Mouse (Mus musculus): ENCODE results near the gene Kcnh2. TPM values are rescaled to one million over a fixed set of nuclear protein-coding genes. Genes with fewer than 3 reads are reported as not detected.

Kcnh2 gene
- polyA plus RNA-seq, 1 experiment from 2014 or later, result 6.5 TPM

DNA sequence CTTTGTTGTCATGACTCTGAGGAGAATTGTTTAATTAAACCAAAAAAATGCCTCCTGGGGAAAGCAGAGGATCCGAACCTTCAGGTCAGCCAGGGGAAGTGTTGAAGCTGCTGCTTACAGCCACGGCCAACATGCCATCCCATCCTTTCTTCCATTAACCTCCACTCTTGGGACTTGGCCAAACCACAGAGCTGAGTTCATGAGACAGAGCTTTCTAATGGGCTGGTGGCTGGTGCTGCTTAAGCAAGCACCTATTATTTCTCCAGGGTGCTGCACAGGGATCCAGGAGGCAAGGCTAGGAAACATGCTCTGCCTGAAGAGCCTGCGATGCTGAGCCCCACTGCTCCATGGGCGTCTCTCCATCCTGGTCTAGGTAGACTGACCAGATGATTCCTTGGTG, 19.0 kb downstream of the Kcnh2 start:
- H3K27ac ChIP-seq (ENCODE audit: low read length), result no peak overlapping the region
- H3K36me3 ChIP-seq (ENCODE audit: control insufficient read depth, insufficient read depth, low read length), result no peaks in the 10 kb centered on the region
- no peaks in the 10 kb centered on the region for H3K27me3 ChIP-seq (ENCODE audit: control insufficient read depth, insufficient read depth, low read length)
- no peak overlapping the region for H3K4me2 ChIP-seq (ENCODE audit: low read depth, low read length)
- 81% methylated on average over 4 of the region's 4 CpGs for WGBS
- no peak overlapping the region for H3K9ac ChIP-seq (ENCODE audit: low read length)
- H3K4me3 ChIP-seq (replicated peaks; ENCODE audit: low read length), result no peak overlapping the region
- H3K9me3 ChIP-seq (replicated peaks; ENCODE audit: control insufficient read depth, low read length), result no peaks in the 10 kb centered on the region
- ATAC-seq (ENCODE audit: insufficient read depth, low FRiP score), result no peak
- H3K4me1 ChIP-seq (ENCODE audit: control insufficient read depth, insufficient read depth, low read length), result peaks cover 43% of the 10 kb centered on the region

DNA sequence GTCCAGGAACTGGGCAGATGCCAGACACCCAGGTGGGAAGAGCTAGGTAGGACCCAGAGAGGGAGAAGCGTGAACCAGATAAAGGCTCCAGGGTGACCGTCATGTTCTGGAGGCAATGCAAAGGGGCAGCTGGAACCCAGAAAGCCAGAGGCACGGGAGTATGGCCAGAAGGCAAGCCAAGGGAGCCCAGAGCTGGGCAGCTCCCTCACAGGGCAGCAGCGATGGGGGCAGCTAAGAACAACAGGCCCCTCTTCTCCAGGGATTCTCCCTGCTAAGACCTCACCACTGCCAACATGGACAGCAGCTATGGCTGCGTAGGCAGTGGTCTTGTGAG, 21.5 kb downstream of the Kcnh2 start:
- Histone ChIP-seq H3K27me3 (ENCODE audit: control insufficient read depth, insufficient read depth, low read length) (no peaks in the 10 kb centered on the region; the same call in 1 of the 2 replicates), H3K36me3 (ENCODE audit: control insufficient read depth, insufficient read depth, low read length) (no peaks in the 10 kb centered on the region), H3K4me1 (ENCODE audit: control insufficient read depth, insufficient read depth, low read length) (peaks cover 32% of the 10 kb centered on the region), H3K4me2 (ENCODE audit: low read depth, low read length) (peak overlapping the region; percentile 64), H3K9me3 (replicated peaks; ENCODE audit: control insufficient read depth, low read length) (no peaks in the 10 kb centered on the region), H3K9ac (ENCODE audit: low read length) (peak overlapping the region; percentile 64; the same call in 1 of the 2 replicates), H3K27ac (ENCODE audit: low read length) (peak overlapping the region; percentile 83), H3K4me3 (replicated peaks; ENCODE audit: low read length) (no peak overlapping the region)
- no peak for ATAC-seq (ENCODE audit: insufficient read depth, low FRiP score)
- 42% methylated on average over 5 of the region's 5 CpGs for WGBS

DNA sequence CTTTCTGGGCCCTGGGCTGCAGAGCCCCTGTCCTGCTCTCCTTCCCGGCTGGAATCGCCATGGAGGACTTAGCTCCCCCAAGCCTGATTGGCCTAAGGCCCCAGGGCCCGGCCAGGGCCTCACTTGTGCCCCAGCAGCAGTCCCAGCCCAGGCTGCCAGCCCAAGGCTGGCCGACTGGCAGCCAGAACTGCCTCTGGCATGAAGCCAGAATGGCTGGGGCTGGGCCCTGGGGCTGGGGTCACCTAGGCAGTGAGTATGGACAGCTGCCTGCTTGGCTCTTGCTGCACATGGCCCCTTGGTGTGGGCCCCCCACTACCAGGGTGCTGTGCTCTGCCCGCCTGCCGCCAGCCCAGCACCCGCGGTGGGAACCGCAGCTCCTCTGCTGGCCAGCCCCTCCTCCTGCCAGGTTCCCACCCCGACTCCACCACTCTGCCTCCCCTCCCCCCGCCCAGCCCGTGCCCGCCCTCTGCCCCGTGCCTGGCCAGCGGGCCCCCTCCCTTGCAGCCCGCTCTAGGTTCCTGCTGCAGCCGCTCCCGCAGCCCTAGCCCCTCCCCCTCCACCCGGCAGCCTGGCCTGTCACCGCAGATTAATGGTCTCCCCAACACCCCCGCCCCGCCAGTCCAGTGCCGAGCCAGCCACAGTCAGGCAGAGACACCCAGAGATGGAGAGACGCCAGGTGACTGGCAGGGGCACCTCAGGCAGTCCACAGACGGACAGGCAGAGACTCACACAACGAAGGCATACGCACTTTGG, 22.0 kb downstream of the Kcnh2 start:
- H3K9ac ChIP-seq (ENCODE audit: low read length), result peak overlapping the region; percentile 64
- peak overlapping the region; percentile 64 for H3K4me2 ChIP-seq (ENCODE audit: low read depth, low read length)
- peak; percentile 88 for ATAC-seq (ENCODE audit: insufficient read depth, low FRiP score)
- H3K4me1 ChIP-seq (ENCODE audit: control insufficient read depth, insufficient read depth, low read length), result peaks cover 26% of the 10 kb centered on the region
- 5% methylated on average over 27 of the region's 27 CpGs for WGBS
- no peaks in the 10 kb centered on the region for H3K9me3 ChIP-seq (replicated peaks; ENCODE audit: control insufficient read depth, low read length)
- H3K4me3 ChIP-seq (replicated peaks; ENCODE audit: low read length), result peak overlapping the region; percentile 34
- H3K27me3 ChIP-seq (ENCODE audit: control insufficient read depth, insufficient read depth, low read length), result no peaks in the 10 kb centered on the region; the same call in 1 of the 2 replicates
- no peaks in the 10 kb centered on the region for H3K36me3 ChIP-seq (ENCODE audit: control insufficient read depth, insufficient read depth, low read length)
- H3K27ac ChIP-seq (ENCODE audit: low read length), result peak overlapping the region; percentile 83

DNA sequence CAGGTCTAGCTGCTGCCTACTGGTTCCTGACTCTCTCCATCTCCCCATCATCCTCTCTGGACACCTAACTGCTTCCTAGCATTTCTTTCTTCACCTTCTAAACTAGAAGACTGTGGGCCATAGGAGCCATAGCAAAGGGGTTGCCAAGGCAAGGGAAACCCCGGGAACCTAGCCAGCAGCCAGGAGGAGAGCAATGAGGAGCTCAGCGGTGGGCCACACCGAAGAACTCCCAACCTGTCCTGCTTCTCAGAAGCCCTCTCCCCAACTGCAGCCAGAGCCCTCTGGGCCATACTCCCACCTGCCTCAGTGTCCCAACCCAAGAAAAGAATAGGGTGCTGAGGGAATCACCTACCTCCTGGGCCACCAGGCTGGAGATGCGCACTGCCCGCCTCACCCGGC, 22.6 kb downstream of the Kcnh2 start:
- 66% methylated on average over 6 of the region's 6 CpGs for WGBS

DNA sequence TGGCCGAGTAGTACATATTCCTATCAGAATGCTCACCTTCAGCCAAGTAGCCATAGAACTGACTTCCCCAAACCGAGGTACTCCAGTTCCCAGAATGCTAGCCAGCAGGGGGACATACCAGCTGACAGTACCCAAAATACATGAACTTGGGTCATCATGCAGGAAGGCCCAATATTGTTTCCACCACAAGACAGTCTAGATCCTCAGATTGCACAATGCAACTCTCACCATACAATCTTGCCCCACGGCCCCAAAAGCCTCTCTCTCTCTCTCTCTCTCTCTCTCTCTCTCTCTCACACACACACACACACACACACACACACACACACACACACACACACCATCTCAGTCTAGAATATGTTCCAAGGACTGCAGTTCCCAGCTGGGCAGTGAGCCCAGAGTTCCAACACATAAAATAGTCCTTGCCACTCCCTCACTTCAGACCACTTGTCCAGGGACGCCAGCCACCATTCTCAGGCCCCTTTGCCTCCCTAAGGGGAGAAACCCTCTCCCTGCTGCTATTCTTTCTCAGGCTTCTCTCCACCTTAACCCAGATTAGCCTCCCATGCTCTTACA, 24.5 kb downstream of the Kcnh2 start:
- H3K9ac ChIP-seq (ENCODE audit: low read length), result no peak overlapping the region
- ATAC-seq (ENCODE audit: insufficient read depth, low FRiP score), result no peak
- WGBS, result 56% methylated on average over 4 of the region's 4 CpGs

More for the DNA sequence above, 22.6 kb downstream of the Kcnh2 start:
- Histone ChIP-seq H3K36me3 (ENCODE audit: control insufficient read depth, insufficient read depth, low read length) (no peaks in the 10 kb centered on the region), H3K27ac (ENCODE audit: low read length) (peak overlapping the region; percentile 83), H3K4me2 (ENCODE audit: low read depth, low read length) (peak overlapping the region; percentile 64), H3K27me3 (ENCODE audit: control insufficient read depth, insufficient read depth, low read length) (no peaks in the 10 kb centered on the region; the same call in 1 of the 2 replicates), H3K9me3 (replicated peaks; ENCODE audit: control insufficient read depth, low read length) (no peaks in the 10 kb centered on the region), H3K4me1 (ENCODE audit: control insufficient read depth, insufficient read depth, low read length) (peaks cover 25% of the 10 kb centered on the region), H3K4me3 (replicated peaks; ENCODE audit: low read length) (peak overlapping the region; percentile 34), H3K9ac (ENCODE audit: low read length) (peak overlapping the region; percentile 64)
- no peak for ATAC-seq (ENCODE audit: insufficient read depth, low FRiP score)

DNA sequence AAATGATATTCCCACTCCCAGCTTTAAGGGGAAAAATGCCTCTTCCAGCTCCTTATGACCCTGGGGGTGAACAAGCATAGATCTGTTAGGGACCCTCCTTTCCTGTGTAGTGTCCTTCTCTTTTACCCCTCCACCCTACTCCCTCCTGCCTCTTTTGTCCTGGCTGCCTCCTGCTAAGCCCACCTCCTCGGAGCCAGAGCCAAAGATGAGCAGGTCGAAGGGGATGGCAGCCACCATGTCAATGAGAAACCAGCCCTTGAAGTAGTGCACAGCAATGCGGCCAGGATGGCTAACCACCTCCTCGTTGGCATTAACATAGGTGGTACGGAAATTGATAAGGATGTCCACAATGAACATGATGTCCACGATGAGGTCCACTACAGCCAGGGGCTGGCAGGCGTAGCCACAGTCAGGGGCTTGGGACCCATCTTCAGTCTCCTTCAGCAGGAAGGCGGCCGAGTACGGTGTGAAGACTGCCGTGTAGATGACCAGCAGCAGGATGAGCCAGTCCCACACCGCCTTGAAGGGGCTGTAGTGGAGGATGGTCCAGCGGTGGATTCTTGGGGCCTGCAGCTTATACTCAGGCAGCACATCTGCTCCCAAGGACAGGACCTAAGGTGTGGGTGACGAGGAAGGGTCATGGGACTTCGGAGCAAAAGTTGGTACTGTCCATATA, 25.1 kb downstream of the Kcnh2 start:
- WGBS, result 91% methylated on average over 15 of the region's 15 CpGs
- no peak overlapping the region for H3K27ac ChIP-seq (ENCODE audit: low read length)
- H3K36me3 ChIP-seq (ENCODE audit: control insufficient read depth, insufficient read depth, low read length), result no peaks in the 10 kb centered on the region
- H3K4me1 ChIP-seq (ENCODE audit: control insufficient read depth, insufficient read depth, low read length), result peaks cover 25% of the 10 kb centered on the region
- no peak overlapping the region for H3K4me2 ChIP-seq (ENCODE audit: low read depth, low read length)
- H3K9me3 ChIP-seq (replicated peaks; ENCODE audit: control insufficient read depth, low read length), result no peaks in the 10 kb centered on the region
- ATAC-seq (ENCODE audit: insufficient read depth, low FRiP score), result no peak
- H3K4me3 ChIP-seq (replicated peaks; ENCODE audit: low read length), result no peak overlapping the region
- no peak overlapping the region for H3K9ac ChIP-seq (ENCODE audit: low read length)
- no peaks in the 10 kb centered on the region; the same call in 1 of the 2 replicates for H3K27me3 ChIP-seq (ENCODE audit: control insufficient read depth, insufficient read depth, low read length)

More for the DNA sequence above, 24.5 kb downstream of the Kcnh2 start:
- Histone ChIP-seq H3K4me2 (ENCODE audit: low read depth, low read length) (no peak overlapping the region), H3K4me3 (replicated peaks; ENCODE audit: low read length) (no peak overlapping the region), H3K36me3 (ENCODE audit: control insufficient read depth, insufficient read depth, low read length) (no peaks in the 10 kb centered on the region), H3K4me1 (ENCODE audit: control insufficient read depth, insufficient read depth, low read length) (peaks cover 25% of the 10 kb centered on the region), H3K9me3 (replicated peaks; ENCODE audit: control insufficient read depth, low read length) (no peaks in the 10 kb centered on the region), H3K27ac (ENCODE audit: low read length) (no peak overlapping the region; the same call in 1 of the 2 replicates), H3K27me3 (ENCODE audit: control insufficient read depth, insufficient read depth, low read length) (no peaks in the 10 kb centered on the region; the same call in 1 of the 2 replicates)

DNA sequence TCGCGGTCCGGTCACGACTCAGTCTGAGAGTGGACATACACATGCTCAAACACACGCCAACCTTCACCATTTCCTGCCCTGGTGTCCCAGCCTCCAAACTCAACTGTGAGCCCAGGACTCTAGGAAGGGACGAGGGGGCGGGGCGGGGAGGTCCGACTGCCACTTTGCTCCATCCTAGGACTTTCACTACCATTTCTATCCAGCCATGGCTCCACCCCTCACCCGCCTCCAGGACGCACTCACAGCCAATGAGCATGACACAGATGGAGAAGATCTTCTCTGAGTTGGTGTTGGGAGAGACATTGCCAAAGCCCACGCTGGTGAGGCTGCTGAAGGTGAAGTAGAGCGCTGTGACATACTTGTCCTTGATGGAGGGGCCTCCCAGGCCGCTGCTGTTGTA, 26.2 kb downstream of the Kcnh2 start:
- ATAC-seq (ENCODE audit: insufficient read depth, low FRiP score), result no peak

DNA sequence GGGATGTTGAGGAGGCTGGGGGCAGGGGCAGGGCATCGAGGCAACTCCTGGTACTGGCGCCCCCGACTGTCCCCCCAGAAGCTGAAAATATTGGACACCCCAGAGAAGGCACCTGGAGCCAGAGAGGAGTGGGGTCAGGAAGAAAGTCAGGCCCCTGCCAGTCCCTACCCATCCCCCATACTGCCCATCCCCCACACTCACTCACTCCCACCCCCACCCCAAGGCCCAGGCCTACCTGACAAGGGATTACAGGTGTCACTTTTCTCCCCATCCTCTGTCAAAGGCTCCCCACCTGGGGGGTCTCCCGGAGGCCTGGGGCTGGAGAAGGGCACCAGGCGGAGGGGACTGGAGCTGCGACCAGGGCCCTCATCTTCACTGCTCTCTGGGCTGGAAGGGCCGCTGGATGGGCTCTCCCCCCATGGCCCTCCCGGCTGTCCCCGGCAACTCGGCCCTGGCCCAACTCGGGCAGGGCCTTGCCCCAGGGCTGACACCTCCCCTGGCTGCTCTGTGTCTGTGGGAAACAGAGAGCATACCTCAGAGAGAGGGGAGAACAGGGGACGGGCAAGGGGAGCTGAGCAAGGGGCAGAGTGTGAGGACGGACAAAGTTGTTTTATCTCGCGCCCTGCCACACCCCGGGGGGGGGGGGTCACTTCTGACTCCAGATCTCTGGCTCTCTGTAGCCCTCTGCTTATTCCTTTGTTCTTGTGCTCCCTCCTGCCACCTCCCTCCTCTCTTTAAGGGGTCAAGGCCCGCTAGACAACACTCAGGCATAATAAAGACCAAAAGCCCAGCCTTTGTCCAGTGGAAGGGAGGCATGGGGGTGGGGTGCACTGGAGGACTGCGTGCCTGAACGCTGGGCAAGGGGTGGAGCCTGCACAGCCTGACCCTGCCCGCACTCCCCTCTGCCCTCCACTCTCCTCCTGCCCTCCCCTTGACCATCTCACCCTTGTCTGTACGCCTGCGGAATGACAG, 29.4 kb downstream of the Kcnh2 start:
- ATAC-seq (ENCODE audit: insufficient read depth, low FRiP score), result peak; percentile 22; the same call in 1 of the 2 replicates
- H3K27ac ChIP-seq (ENCODE audit: low read length), result no peak overlapping the region
- H3K9ac ChIP-seq (ENCODE audit: low read length), result no peak overlapping the region
- no peak overlapping the region for H3K4me2 ChIP-seq (ENCODE audit: low read depth, low read length)
- H3K36me3 ChIP-seq (ENCODE audit: control insufficient read depth, insufficient read depth, low read length), result no peaks in the 10 kb centered on the region
- WGBS, result 31% methylated on average over 22 of the region's 22 CpGs
- no peak overlapping the region for H3K4me3 ChIP-seq (replicated peaks; ENCODE audit: low read length)
- no peaks in the 10 kb centered on the region; the same call in 1 of the 2 replicates for H3K27me3 ChIP-seq (ENCODE audit: control insufficient read depth, insufficient read depth, low read length)
- H3K9me3 ChIP-seq (replicated peaks; ENCODE audit: control insufficient read depth, low read length), result no peaks in the 10 kb centered on the region
- H3K4me1 ChIP-seq (ENCODE audit: control insufficient read depth, insufficient read depth, low read length), result peaks cover 6% of the 10 kb centered on the region

More for the DNA sequence above, 26.2 kb downstream of the Kcnh2 start:
- no peak overlapping the region for H3K27ac ChIP-seq (ENCODE audit: low read length)
- H3K4me2 ChIP-seq (ENCODE audit: low read depth, low read length), result no peak overlapping the region
- peaks cover 30% of the 10 kb centered on the region for H3K4me1 ChIP-seq (ENCODE audit: control insufficient read depth, insufficient read depth, low read length)
- 65% methylated on average over 14 of the region's 14 CpGs for WGBS
- H3K9ac ChIP-seq (ENCODE audit: low read length), result no peak overlapping the region
- H3K36me3 ChIP-seq (ENCODE audit: control insufficient read depth, insufficient read depth, low read length), result no peaks in the 10 kb centered on the region
- H3K9me3 ChIP-seq (replicated peaks; ENCODE audit: control insufficient read depth, low read length), result no peaks in the 10 kb centered on the region
- H3K4me3 ChIP-seq (replicated peaks; ENCODE audit: low read length), result no peak overlapping the region
- no peaks in the 10 kb centered on the region; the same call in 1 of the 2 replicates for H3K27me3 ChIP-seq (ENCODE audit: control insufficient read depth, insufficient read depth, low read length)
